Mouse (Mus musculus): ENCODE measurements around the gene Cdkal1. TPM values are rescaled to one million over a fixed set of nuclear protein-coding genes. Genes with fewer than 3 reads are reported as not detected.

Gene Cdkal1
- polyA plus RNA-seq, 1 experiment from 2014 or later, result 35.4 TPM

GRCm38 (mm10) chr13:29271451-29271850 lies 584.0 kb downstream of the Cdkal1 start:
- no peak for TF ChIP-seq CTCF (IDR thresholded peaks at IDR 0.05; ENCODE audit: low read depth)
- Histone ChIP-seq H3K4me1 (ENCODE audit: insufficient read depth) (no peaks in the 10 kb centered on the region), H3K9me3 (ENCODE audit: low read depth, low read length) (no peaks in the 10 kb centered on the region), H3K36me3 (ENCODE audit: insufficient read depth) (no peaks in the 10 kb centered on the region), H3K4me2 (no peak overlapping the region), H3K27ac (ENCODE audit: low read depth) (no peak overlapping the region), H3K9ac (no peak overlapping the region), H3K27me3 (ENCODE audit: insufficient read depth, low read length) (no peaks in the 10 kb centered on the region), H3K4me3 (ENCODE audit: low read depth, low read length) (no peak overlapping the region)
- ATAC-seq (ENCODE audit: insufficient read depth), result no peak
- DNase-seq, result no peak

- H3K27me3 ChIP-seq (ENCODE audit: insufficient read depth, low read length), result no peaks in the 10 kb centered on the region
- ATAC-seq (ENCODE audit: insufficient read depth) (no peak), DNase-seq (no peak)
- no peak overlapping the region for H3K4me3 ChIP-seq (ENCODE audit: low read depth, low read length)
- 74% methylated on average over 11 of the region's 11 CpGs for WGBS
- no peak overlapping the region for H3K9ac ChIP-seq
- no peak for TF ChIP-seq CTCF (IDR thresholded peaks at IDR 0.05; ENCODE audit: low read depth)
- no peaks in the 10 kb centered on the region for H3K9me3 ChIP-seq (ENCODE audit: low read depth, low read length)
- H3K4me1 ChIP-seq (ENCODE audit: insufficient read depth), result no peaks in the 10 kb centered on the region
- no peaks in the 10 kb centered on the region for H3K36me3 ChIP-seq (ENCODE audit: insufficient read depth)
- no peak overlapping the region for H3K27ac ChIP-seq (ENCODE audit: low read depth)
- no peak overlapping the region for H3K4me2 ChIP-seq
Measured at GRCm38 (mm10) chr13:29264015-29264711, 591.3 kb downstream of the Cdkal1 start.

- Histone ChIP-seq H3K36me3 (ENCODE audit: insufficient read depth) (no peaks in the 10 kb centered on the region), H3K4me2 (no peak overlapping the region), H3K27me3 (ENCODE audit: insufficient read depth, low read length) (no peaks in the 10 kb centered on the region), H3K9me3 (ENCODE audit: low read depth, low read length) (no peaks in the 10 kb centered on the region), H3K9ac (no peak overlapping the region), H3K4me1 (ENCODE audit: insufficient read depth) (no peaks in the 10 kb centered on the region), H3K4me3 (ENCODE audit: low read depth, low read length) (no peak overlapping the region), H3K27ac (ENCODE audit: low read depth) (no peak overlapping the region)
- ATAC-seq (ENCODE audit: insufficient read depth) (no peak), DNase-seq (no peak)
- TF ChIP-seq CTCF (IDR thresholded peaks at IDR 0.05; ENCODE audit: low read depth), result no peak
- 85% methylated on average over 4 of the region's 4 CpGs for WGBS
Measured at GRCm38 (mm10) chr13:29262164-29262563, 593.3 kb downstream of the Cdkal1 start.

GRCm38 (mm10) chr13:29248535-29248934 lies 606.9 kb downstream of the Cdkal1 start:
- Histone ChIP-seq H3K27me3 (ENCODE audit: insufficient read depth, low read length) (no peaks in the 10 kb centered on the region), H3K9ac (no peak overlapping the region), H3K36me3 (ENCODE audit: insufficient read depth) (no peaks in the 10 kb centered on the region), H3K4me2 (no peak overlapping the region), H3K27ac (ENCODE audit: low read depth) (no peak overlapping the region), H3K4me1 (ENCODE audit: insufficient read depth) (no peaks in the 10 kb centered on the region), H3K9me3 (ENCODE audit: low read depth, low read length) (no peaks in the 10 kb centered on the region), H3K4me3 (ENCODE audit: low read depth, low read length) (no peak overlapping the region)
- no peak for ATAC-seq (ENCODE audit: insufficient read depth)
- no peak for DNase-seq
- TF ChIP-seq CTCF (IDR thresholded peaks at IDR 0.05; ENCODE audit: low read depth), result no peak
- WGBS, result 78% methylated on average over 4 of the region's 4 CpGs

- no peak for ATAC-seq (ENCODE audit: insufficient read depth)
- no peak for TF ChIP-seq CTCF (IDR thresholded peaks at IDR 0.05; ENCODE audit: low read depth)
- no peak overlapping the region for H3K4me2 ChIP-seq
- H3K27ac ChIP-seq (ENCODE audit: low read depth), result no peak overlapping the region
- 34% methylated on average over 3 of the region's 3 CpGs for WGBS
- DNase-seq, result no peak
- no peak overlapping the region for H3K4me3 ChIP-seq (ENCODE audit: low read depth, low read length)
- no peaks in the 10 kb centered on the region for H3K27me3 ChIP-seq (ENCODE audit: insufficient read depth, low read length)
- H3K9me3 ChIP-seq (ENCODE audit: low read depth, low read length), result no peaks in the 10 kb centered on the region
- H3K4me1 ChIP-seq (ENCODE audit: insufficient read depth), result no peaks in the 10 kb centered on the region
- H3K9ac ChIP-seq, result no peak overlapping the region
- H3K36me3 ChIP-seq (ENCODE audit: insufficient read depth), result no peaks in the 10 kb centered on the region
Measured at GRCm38 (mm10) chr13:29247800-29248199, 607.7 kb downstream of the Cdkal1 start.

- no peaks in the 10 kb centered on the region for H3K36me3 ChIP-seq (ENCODE audit: insufficient read depth)
- H3K4me1 ChIP-seq (ENCODE audit: insufficient read depth), result no peaks in the 10 kb centered on the region
- H3K27ac ChIP-seq (ENCODE audit: low read depth), result no peak overlapping the region
- H3K4me3 ChIP-seq (ENCODE audit: low read depth, low read length), result no peak overlapping the region
- 64% methylated on average over 4 of the region's 4 CpGs for WGBS
- no peak overlapping the region for H3K9ac ChIP-seq
- ATAC-seq (ENCODE audit: insufficient read depth) (no peak), DNase-seq (no peak)
- no peaks in the 10 kb centered on the region for H3K9me3 ChIP-seq (ENCODE audit: low read depth, low read length)
- TF ChIP-seq CTCF (IDR thresholded peaks at IDR 0.05; ENCODE audit: low read depth), result no peak
- H3K27me3 ChIP-seq (ENCODE audit: insufficient read depth, low read length), result no peaks in the 10 kb centered on the region
- H3K4me2 ChIP-seq, result no peak overlapping the region
Measured at GRCm38 (mm10) chr13:29235065-29235464, 620.4 kb downstream of the Cdkal1 start.

GRCm38 (mm10) chr13:29234442-29234841 lies 621.0 kb downstream of the Cdkal1 start:
- no peak for ATAC-seq (ENCODE audit: insufficient read depth)
- WGBS, result 65% methylated on average over 4 of the region's 4 CpGs
- Histone ChIP-seq H3K4me3 (ENCODE audit: low read depth, low read length) (no peak overlapping the region), H3K36me3 (ENCODE audit: insufficient read depth) (no peaks in the 10 kb centered on the region), H3K9me3 (ENCODE audit: low read depth, low read length) (no peaks in the 10 kb centered on the region), H3K27ac (ENCODE audit: low read depth) (no peak overlapping the region), H3K9ac (no peak overlapping the region), H3K4me1 (ENCODE audit: insufficient read depth) (no peaks in the 10 kb centered on the region), H3K27me3 (ENCODE audit: insufficient read depth, low read length) (no peaks in the 10 kb centered on the region), H3K4me2 (no peak overlapping the region)
- no peak for TF ChIP-seq CTCF (IDR thresholded peaks at IDR 0.05; ENCODE audit: low read depth)
- DNase-seq, result no peak

Data from lung, embryonic 14.5 days (tissue).